Mouse (Mus musculus) heart, embryonic 13.5 days (tissue): ENCODE results near the gene Vmn2r25. TPM values are rescaled to one million over a fixed set of nuclear protein-coding genes. Genes with fewer than 3 reads are reported as not detected.
"Not testable (repeated sequence)": the region's sequence is repeated elsewhere in the genome, so short reads cannot be mapped to it uniquely, and the experiment has no call there.

Experiments used
- ATAC-seq: fragments of 200-750 bp; cut with Nextera tagmentation; 2 replicates; pipeline ENCODE4 v1.8.0; 2017; ENCODE audit warnings: moderate TSS enrichment; ENCODE audit not compliant: insufficient number of reproducible peaks, low FRiP score, low TSS enrichment; ENCODE audit errors: extremely low read depth
- H3K27ac ChIP-seq: fragments of 300-500 bp; sonication (generic); replicated peaks from 2 replicates; pipeline ENCODE4 v1.5.1; 2015; ENCODE audit warnings: moderate library complexity, mild to moderate bottlenecking, inconsistent platforms
- H3K27me3 ChIP-seq: fragments of 300-500 bp; sonication (generic); replicated peaks from 2 replicates; pipeline ENCODE4 v1.6.1; 2015; ENCODE audit warnings: mild to moderate bottlenecking, inconsistent platforms
- H3K36me3 ChIP-seq: fragments of 300-500 bp; sonication (generic); 2 replicates; pipeline ENCODE4 v1.6.1; 2015; ENCODE audit warnings: mild to moderate bottlenecking, inconsistent platforms
- H3K4me1 ChIP-seq: fragments of 300-500 bp; sonication (generic); 2 replicates; pipeline ENCODE4 v1.6.1; 2015; ENCODE audit warnings: inconsistent platforms
- H3K4me2 ChIP-seq: fragments of 300-500 bp; sonication (generic); 2 replicates; pipeline ENCODE4 v1.6.1; 2015; ENCODE audit warnings: inconsistent platforms, mild to moderate bottlenecking, moderate library complexity
- H3K4me3 ChIP-seq: fragments of 300-500 bp; sonication (generic); 2 replicates; pipeline ENCODE4 v1.5.1; 2015; ENCODE audit warnings: moderate library complexity, mild to moderate bottlenecking, inconsistent platforms
- H3K9ac ChIP-seq: fragments of 300-500 bp; sonication (generic); 2 replicates; pipeline ENCODE4 v1.6.1; 2015; ENCODE audit warnings: inconsistent platforms, mild to moderate bottlenecking, moderate library complexity
- H3K9me3 ChIP-seq: fragments of 300-500 bp; sonication (generic); 2 replicates; pipeline ENCODE4 v1.6.1; 2016; ENCODE audit warnings: inconsistent platforms
- WGBS: fragments of 180-500 bp; shearing (Covaris S2); methylation state at CpG from one replicate; pipeline ENCODE4 v1.1.7; 2015; ENCODE audit warnings: mixed read lengths; 5-methylcytosine and 5-hydroxymethylcytosine counted together
- polyA plus RNA-seq: library from polyadenylated mRNA; unstranded; fragments of >200 nt; fragmentation: Nextera tagmentation; extraction: Ambion mirVana; gene quantifications from 2 replicates; pipeline ENCODE4 v1.2.1, GENCODE M21; 2015

Vmn2r25 gene
- polyA plus RNA-seq = not detected in 2 replicates

- H3K4me1 ChIP-seq, H3K9ac ChIP-seq, H3K27ac ChIP-seq, H3K36me3 ChIP-seq, H3K4me2 ChIP-seq, H3K27me3 ChIP-seq, H3K9me3 ChIP-seq, ATAC-seq, H3K4me3 ChIP-seq: not testable (repeated sequence)
- WGBS = 41% methylated on average over 2 of the region's 2 CpGs
These were observed at the start of gene Vmn2r25 for GRCm38 (mm10) chr6:123853363-123853762. Gene Vmn2r25, minus strand, starts transcription at chr6:123853463.

DNA sequence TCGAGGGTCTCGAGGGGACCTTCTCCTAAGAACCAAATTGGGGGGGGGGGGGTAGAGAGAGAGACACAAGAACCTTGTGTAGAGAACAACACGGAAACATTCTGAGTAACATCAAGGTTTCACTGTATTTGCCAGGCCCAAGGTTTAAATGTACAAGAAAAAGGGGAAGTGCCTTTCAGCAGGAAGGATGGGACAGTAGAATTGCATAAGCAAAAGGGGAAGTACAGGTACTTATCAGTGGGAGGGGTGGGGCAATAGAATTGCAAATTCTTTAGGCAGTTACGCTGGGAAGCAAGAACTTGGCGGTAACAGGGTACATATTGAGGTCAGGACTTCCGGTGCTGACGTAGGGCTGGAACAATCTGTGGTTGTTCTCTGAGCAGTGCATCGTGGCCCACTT, 33.3 kb downstream of the Vmn2r25 start:
- Histone ChIP-seq H3K9ac (no peak overlapping the region), H3K4me1 (no peaks in the 10 kb centered on the region), H3K4me2 (no peak overlapping the region), H3K4me3 (no peak overlapping the region), H3K27ac (no peak overlapping the region), H3K27me3 (no peaks in the 10 kb centered on the region), H3K36me3 (no peaks in the 10 kb centered on the region), H3K9me3 (no peaks in the 10 kb centered on the region)
- ATAC-seq = no peak
- 78% methylated on average over 8 of the region's 8 CpGs for WGBS

GRCm38 (mm10) chr6:123810291-123810690, 43.0 kb downstream of the Vmn2r25 start:
- H3K4me3 ChIP-seq, H3K4me2 ChIP-seq, ATAC-seq, H3K4me1 ChIP-seq, H3K9ac ChIP-seq, H3K27me3 ChIP-seq, H3K27ac ChIP-seq, H3K9me3 ChIP-seq, H3K36me3 ChIP-seq: not testable (repeated sequence)

- H3K27ac ChIP-seq = no peak overlapping the region
- ATAC-seq = no peak
- H3K27me3 ChIP-seq = no peaks in the 10 kb centered on the region
- no peak overlapping the region for H3K4me2 ChIP-seq
- 31% methylated on average over 9 of the region's 9 CpGs for WGBS
- H3K9ac ChIP-seq = no peak overlapping the region
- no peaks in the 10 kb centered on the region for H3K9me3 ChIP-seq
- no peaks in the 10 kb centered on the region for H3K4me1 ChIP-seq
- H3K36me3 ChIP-seq = no peaks in the 10 kb centered on the region
- no peak overlapping the region for H3K4me3 ChIP-seq
These were observed 59.5 kb downstream of the Vmn2r25 start for GRCm38 (mm10) chr6:123793746-123794145.

DNA sequence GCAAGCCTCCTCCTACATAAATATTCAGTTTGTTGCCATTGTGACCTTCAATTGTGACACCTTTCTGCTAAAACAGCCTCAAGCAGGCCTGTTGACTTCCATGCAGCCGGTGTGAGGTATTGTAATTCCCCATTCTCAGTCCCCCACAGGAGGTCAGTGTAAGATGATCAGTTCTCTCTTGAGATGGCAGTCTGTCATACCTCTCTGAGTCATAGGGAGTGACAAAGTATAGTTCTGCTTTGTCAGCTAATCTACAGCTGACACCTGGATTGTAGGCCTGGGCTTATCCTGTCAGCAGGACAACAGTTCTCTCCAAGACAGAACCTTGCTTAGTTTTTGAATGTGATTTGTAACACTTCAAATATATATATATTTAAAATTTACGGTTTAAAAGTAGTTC, 68.4 kb downstream of the Vmn2r25 start:
- H3K27ac ChIP-seq = no peak overlapping the region
- H3K27me3 ChIP-seq = no peaks in the 10 kb centered on the region
- no peaks in the 10 kb centered on the region for H3K4me1 ChIP-seq
- WGBS = 56% methylated on average over 2 of the region's 2 CpGs
- H3K36me3 ChIP-seq = no peaks in the 10 kb centered on the region
- ATAC-seq = no peak
- no peak overlapping the region for H3K9ac ChIP-seq
- no peaks in the 10 kb centered on the region for H3K9me3 ChIP-seq
- H3K4me2 ChIP-seq = no peak overlapping the region
- H3K4me3 ChIP-seq = no peak overlapping the region

DNA sequence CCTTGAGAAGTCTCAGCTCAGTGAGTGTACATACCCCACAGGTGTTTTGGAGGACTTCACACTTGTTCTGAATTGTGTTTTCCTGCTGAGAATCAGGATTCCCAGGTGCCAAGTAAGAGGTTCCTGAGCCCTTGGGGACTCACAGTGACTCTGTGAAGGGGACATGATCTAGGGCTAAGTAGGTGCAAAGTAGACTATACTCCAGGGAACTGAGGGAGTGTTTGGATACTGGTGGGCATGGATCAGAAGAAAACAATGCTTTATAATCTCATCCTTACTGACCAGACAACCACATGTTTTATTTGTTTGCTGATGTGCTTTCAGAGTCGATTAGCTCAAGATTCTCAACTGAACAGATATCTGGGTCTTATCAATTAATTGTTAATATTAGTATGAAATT, 74.7 kb downstream of the Vmn2r25 start, which contains the start of gene Vmn2r24:
Gene Vmn2r24 (plus strand): TSS at position 301 of the 400 bp plus-strand sequence.
- Histone ChIP-seq H3K4me1 (no peaks in the 10 kb centered on the region), H3K9ac (no peak within 1 kb of the TSS), H3K9me3 (no peaks in the 10 kb centered on the region), H3K4me3 (no peak within 1 kb of the TSS), H3K36me3 (no peaks in the 10 kb centered on the region), H3K27me3 (no peaks in the 10 kb centered on the region), H3K27ac (no peak within 1 kb of the TSS), H3K4me2 (no peak within 1 kb of the TSS)
- 53% methylated on average over 1 of the region's 1 CpGs for WGBS
- ATAC-seq = no peak; the same call in 1 of the 2 replicates

Other genes with a start within 250 kb of the Vmn2r25 start
- gene Vmn2r22, start 202.7 kb downstream of the Vmn2r25 start, polyA plus RNA-seq = not detected in 2 replicates
- gene Vmn2r23, start 150.8 kb downstream of the Vmn2r25 start, polyA plus RNA-seq = not detected in 2 replicates
- not detected in 2 replicates for gene Vmn2r24, start 74.6 kb downstream of the Vmn2r25 start, polyA plus RNA-seq
- not detected in 2 replicates for gene Vmn2r26, start 171.1 kb upstream of the Vmn2r25 start, polyA plus RNA-seq